Mouse (Mus musculus): Measurements from ENCODE around the gene Fcho1.

Fcho1 gene

DNA sequence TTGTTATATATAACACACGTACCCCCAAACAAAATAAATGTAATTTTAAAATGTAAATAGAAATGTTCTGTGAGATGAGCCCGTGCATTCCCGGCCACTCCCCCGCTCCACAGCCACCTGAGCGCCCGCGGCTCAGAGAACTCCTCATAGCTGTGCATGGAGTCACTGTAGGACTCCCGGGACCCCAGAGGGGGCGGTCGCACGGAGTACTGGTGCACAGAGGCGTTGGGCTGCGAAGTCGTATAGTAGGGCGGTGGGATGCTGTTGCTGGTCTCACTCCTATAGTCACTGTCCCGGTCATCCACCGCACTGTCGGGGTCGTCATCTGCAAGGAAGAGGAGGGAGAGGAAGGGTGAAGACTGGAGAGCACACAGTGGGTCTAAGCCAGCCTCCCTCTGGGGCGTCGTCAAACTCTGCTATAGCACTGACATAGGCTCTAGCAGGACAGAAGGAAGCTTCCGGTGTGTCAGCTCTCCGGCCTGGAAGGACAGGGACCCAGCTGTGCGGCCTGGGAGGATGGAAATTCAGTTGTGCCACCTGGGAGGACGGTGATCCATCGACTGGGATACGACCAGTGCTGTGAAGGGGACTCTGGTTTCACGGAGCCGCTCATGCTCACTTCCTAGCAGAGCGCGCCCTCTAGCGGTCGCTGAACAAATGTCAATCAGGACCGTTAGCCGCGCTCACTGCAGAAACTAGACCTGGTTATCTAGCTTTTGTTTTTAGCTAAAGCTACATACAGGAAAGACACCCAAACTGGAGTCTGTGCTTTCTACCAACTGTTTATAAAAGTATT, 65.0 kb downstream of the Fcho1 start:
- DNase-seq (ENCODE audit: low spot score in 2 of 2), result peak; percentile 71 to 81

DNA sequence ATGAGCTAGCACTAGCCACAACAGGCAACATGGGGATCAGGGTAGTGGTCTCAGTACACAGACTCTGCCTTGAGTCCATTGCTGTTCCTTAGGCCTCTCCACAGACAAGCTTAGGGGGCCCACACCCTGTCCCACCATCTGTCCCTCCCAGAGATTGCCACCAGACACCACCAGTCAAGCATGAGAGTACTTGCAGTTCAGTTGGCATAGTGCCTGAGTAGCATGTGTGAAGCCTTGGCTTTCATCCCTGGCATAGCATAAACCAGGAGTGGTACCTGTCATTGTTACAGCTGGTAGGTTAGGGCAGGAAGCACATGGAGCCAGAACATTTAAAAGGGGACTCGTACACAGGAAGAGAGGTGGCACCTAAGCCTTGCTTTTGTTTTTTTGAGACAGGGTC, 65.8 kb downstream of the Fcho1 start:
- no peak for DNase-seq (ENCODE audit: low spot score in 2 of 2)

DNA sequence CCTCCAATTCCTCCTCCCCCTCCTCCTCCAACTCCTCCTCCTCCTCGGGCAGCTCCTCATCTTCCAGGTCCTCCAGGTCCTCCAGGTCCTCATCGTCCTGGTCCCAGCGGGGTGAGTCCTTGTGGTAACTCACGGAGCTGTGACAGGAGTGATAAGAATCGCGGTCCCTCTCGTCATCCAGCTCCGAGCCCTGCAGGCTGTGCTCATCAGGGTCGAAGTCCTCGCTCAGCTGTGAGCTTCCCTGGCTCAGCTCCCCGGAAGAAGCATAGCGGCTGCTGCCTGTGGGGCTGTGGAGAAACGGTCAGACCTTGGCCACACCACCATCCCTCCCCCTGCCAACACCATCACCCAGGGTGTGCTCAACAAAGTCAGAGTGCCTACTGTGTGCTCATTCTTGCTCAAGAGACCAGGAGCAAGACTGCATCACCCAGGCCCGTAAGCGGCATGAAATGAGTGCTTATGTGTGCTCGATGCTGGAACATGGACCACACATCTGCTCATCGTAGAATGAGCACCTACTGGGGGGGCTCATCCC, 66.9 kb downstream of the Fcho1 start:
- DNase-seq (ENCODE audit: low spot score in 2 of 2), result no peak
